Mouse (Mus musculus) ES-E14 (cell line): ENCODE measurements at regions not wholly inside any gene's neighbourhood (a gene's known extent, or its start where the extent isn't known, plus 50 kb on each side); places are given as distances from the start of the nearest gene placed in this dataset.

Experiments
- HCFC1 ChIP-seq: IDR thresholded peaks from 2 replicates; pipeline ENCODE4 v1.6.1; 2012; ENCODE audit warnings: low read length, inconsistent platforms, borderline replicate concordance; ENCODE audit not compliant: insufficient read depth
- ZC3H11A ChIP-seq: IDR thresholded peaks from 2 replicates; pipeline ENCODE4 v1.6.1; 2012; ENCODE audit warnings: low read depth, mild to moderate bottlenecking, inconsistent platforms, low read length, borderline replicate concordance
- ZNF384 ChIP-seq: IDR thresholded peaks from 2 replicates; pipeline ENCODE4 v1.6.1; 2012; ENCODE audit warnings: low read depth, low read length, inconsistent platforms

- TF ChIP-seq ZC3H11A (no peak), HCFC1 (no peak), ZNF384 (no peak)
These were observed 507.2 kb upstream of the Chrm3 start for GRCm38 (mm10) chr13:10867864-10868263.
